Mouse (Mus musculus) heart, postnatal 0 days (tissue): ENCODE measurements around the gene Nfia.

Experiments used
- CTCF ChIP-seq: IDR thresholded peaks from 2 replicates; pipeline ENCODE4 v1.5.1; 2016; ENCODE audit warnings: antibody characterized with exemption, control low read depth, low read depth
- EP300 ChIP-seq: IDR thresholded peaks from 2 replicates; pipeline ENCODE4 v1.6.1; 2016; ENCODE audit warnings: antibody characterized with exemption, low read depth

DNA sequence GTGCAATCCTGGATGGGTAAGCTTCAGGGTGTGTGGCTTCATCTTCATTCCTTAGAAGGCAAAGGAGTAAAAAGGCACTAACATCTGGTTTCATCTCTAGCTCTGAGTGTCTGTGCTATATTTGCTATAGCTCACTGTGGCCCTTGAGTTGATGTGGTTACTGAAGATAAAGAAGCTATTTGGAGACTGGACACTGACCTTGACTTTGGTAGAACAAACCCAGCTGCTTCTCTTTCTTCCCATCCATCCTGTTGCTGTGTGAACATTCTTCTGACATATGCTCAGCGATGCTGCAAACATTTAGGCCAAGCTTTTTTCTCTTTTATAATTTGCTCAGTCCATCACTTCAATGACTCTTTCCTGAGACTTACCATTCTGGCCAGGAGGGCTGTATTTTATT lies 114.7 kb downstream of the Nfia start:
- TF ChIP-seq EP300 (no peak), CTCF (no peak)
